Mouse (Mus musculus): Measurements from ENCODE around the gene Lpo.
A peak's percentile ranks its signal among the peaks of the same experiment; 100 is the strongest.
"Not testable (repeated sequence)": the region's sequence is repeated elsewhere in the genome, so short reads cannot be mapped to it uniquely, and the experiment has no call there.

Lpo gene

DNA sequence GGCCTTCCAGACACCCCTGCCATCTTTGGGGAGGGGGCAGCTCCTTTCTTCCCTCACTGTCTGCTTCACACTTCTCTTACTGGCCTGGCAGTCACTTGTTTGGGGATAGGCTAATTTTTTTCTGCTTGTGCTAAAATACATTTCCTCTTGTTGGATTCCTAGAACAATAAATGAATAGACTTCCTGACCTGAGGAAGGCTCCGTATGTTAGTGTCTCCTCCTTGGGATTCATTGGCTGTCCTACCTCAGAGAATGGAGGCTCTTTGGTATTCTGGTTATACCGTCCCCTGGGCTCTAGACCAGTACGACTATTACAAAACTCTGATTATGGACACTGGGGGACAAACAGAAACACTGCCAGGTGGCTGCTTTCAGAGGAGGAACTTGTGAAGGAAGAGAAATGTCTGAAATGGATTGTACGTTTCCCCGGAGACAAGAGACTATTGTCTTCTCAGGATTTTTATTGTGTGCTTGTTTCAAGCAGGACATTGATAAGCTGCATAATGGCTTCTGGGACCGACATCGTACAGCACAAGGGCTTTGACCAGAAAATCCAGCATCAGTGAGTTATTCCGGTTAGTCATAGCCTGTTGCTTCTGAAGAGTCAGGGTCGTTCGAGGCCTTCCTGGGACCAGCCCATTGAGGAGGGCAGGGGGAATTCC is at the start of gene Lpo:
Gene Lpo, minus strand, starts transcription at position 51 of the 662 bp plus-strand sequence.
- peaks cover 38% of the 10 kb centered on the region for H3K27me3 ChIP-seq (ENCODE audit: insufficient read depth, low read length)
- no peaks in the 10 kb centered on the region for H3K4me1 ChIP-seq (replicated peaks; ENCODE audit: low read depth, low read length)
- TF ChIP-seq CTCF (conservative IDR thresholded peaks at IDR 0.05; ENCODE audit: low read length) (no peak), POU5F1 (IDR thresholded peaks at IDR 0.05; ENCODE audit: borderline replicate concordance, low read length) (no peak), NANOG (IDR thresholded peaks at IDR 0.05; ENCODE audit: borderline replicate concordance, low read length) (no peak)
- H3K4me3 ChIP-seq (replicated peaks; ENCODE audit: low read length): no peak within 1 kb of the TSS
- H3K9me3 ChIP-seq (ENCODE audit: low read length): no peaks in the 10 kb centered on the region
- H3K36me3 ChIP-seq (ENCODE audit: insufficient read depth, low read length): no peaks in the 10 kb centered on the region

DNA sequence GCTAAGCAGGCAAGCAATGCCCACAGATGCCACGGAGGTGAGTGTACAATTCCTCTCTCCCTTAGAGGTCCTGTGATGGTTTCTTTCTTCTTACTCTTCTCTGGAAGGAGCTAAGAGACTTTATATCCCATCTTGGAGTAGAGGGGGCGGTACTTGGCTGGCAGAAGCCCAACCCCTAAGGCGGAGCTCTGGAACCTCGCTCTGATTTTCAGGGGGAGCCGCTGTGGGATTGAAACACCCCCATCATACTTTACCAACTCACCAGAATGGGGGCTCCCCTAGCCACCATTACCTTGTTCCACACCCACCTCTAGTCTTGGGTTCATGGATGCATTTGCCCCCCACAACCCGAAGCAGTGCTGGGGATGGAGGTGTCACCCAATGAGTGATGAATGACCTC is 47.3 kb upstream of the Lpo start, which contains the start of gene Epx:
Gene Epx, minus strand, starts transcription at position 101 of the 400 bp plus-strand sequence.
- TF ChIP-seq POU5F1 (IDR thresholded peaks at IDR 0.05; ENCODE audit: borderline replicate concordance, low read length) (no peak), CTCF (conservative IDR thresholded peaks at IDR 0.05; ENCODE audit: low read length) (no peak), NANOG (IDR thresholded peaks at IDR 0.05; ENCODE audit: borderline replicate concordance, low read length) (no peak)
- Histone ChIP-seq H3K4me3 (replicated peaks; ENCODE audit: low read length) (no peak within 1 kb of the TSS), H3K36me3 (ENCODE audit: insufficient read depth, low read length) (no peaks in the 10 kb centered on the region), H3K27me3 (ENCODE audit: insufficient read depth, low read length) (peaks cover 54% of the 10 kb centered on the region), H3K9me3 (ENCODE audit: low read length) (no peaks in the 10 kb centered on the region), H3K4me1 (replicated peaks; ENCODE audit: low read depth, low read length) (peaks cover 20% of the 10 kb centered on the region)

DNA sequence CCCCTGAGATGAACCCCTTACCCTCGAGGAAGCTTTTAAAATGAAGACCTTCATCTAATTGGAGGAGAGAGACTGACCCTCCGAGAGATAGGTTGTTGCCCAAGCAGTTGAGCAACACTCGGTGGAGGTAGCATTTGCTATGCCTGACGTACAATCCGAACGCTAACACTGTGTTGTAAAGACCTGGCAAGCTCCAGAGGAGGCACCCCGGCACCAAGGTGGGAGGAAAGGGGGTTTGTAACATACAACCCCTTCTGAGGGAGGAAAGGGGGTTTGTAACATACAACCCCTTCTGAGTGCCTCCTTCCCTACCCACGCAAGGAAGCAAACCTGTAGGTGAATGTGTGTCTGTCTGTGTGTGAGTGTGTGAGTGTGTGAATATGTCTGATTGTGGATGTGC is 43.7 kb upstream of the Lpo start:
- H3K36me3 ChIP-seq (ENCODE audit: insufficient read depth, low read length): no peaks in the 10 kb centered on the region

DNA sequence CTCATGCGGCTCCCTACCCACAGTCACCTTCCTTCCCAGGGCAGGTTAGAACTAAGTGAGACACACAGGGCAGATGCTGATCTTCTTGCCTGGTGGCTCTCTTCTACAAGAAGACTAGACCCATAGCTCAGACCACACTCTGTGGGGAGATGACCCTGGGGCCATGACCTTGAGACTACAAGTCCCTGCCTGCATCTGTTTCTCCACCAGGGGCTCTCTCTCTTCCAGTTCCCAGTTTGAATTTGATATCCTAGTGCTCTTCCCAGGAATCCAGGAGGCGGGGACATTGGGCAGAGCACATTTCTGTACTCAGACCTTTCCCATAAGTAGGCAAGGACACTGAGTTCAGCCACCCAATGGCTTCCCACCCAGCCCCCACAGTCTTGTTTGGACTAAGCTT is 42.0 kb upstream of the Lpo start:
- Histone ChIP-seq H3K9me3 (ENCODE audit: low read length) (no peaks in the 10 kb centered on the region), H3K27me3 (ENCODE audit: insufficient read depth, low read length) (peaks cover 36% of the 10 kb centered on the region), H3K36me3 (ENCODE audit: insufficient read depth, low read length) (no peaks in the 10 kb centered on the region; the same call in 1 of the 2 replicates), H3K4me1 (replicated peaks; ENCODE audit: low read depth, low read length) (peaks cover 38% of the 10 kb centered on the region), H3K4me3 (replicated peaks; ENCODE audit: low read length) (no peak overlapping the region)
- no peak for TF ChIP-seq POU5F1 (IDR thresholded peaks at IDR 0.05; ENCODE audit: borderline replicate concordance, low read length)
- TF ChIP-seq CTCF (conservative IDR thresholded peaks at IDR 0.05; ENCODE audit: low read length): 0 out of 2 replicates have a peak, but pooled peaks have one; percentile 12
- no peak for TF ChIP-seq NANOG (IDR thresholded peaks at IDR 0.05; ENCODE audit: borderline replicate concordance, low read length)

More for the DNA sequence above, 43.7 kb upstream of the Lpo start:
- H3K9me3 ChIP-seq (ENCODE audit: low read length): no peaks in the 10 kb centered on the region
- peaks cover 38% of the 10 kb centered on the region for H3K4me1 ChIP-seq (replicated peaks; ENCODE audit: low read depth, low read length)
- H3K4me3 ChIP-seq (replicated peaks; ENCODE audit: low read length): peak overlapping the region; percentile 35; the same call in 1 of the 2 replicates
- H3K27me3 ChIP-seq (ENCODE audit: insufficient read depth, low read length): peaks cover 52% of the 10 kb centered on the region
- no peak for TF ChIP-seq CTCF (conservative IDR thresholded peaks at IDR 0.05; ENCODE audit: low read length)
- no peak for TF ChIP-seq POU5F1 (IDR thresholded peaks at IDR 0.05; ENCODE audit: borderline replicate concordance, low read length)
- no peak for TF ChIP-seq NANOG (IDR thresholded peaks at IDR 0.05; ENCODE audit: borderline replicate concordance, low read length)

DNA sequence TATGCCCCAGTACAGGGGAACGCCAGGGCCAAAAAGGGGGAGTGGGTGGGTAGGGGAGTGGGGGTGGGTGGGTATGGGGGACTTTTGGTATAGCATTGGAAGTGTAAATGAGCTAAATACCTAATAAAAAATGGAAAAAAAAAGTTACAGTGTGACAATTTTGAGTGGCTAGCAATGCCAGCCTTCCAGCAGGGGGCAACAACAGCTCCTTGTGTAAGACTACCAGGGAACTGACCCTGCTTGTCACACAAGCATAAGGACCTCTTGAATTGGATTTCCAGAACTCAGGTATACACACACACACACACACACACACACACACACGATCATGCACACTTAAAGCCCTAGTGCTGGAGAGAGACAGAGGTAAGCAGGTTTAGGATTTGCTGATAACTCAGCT is 38.8 kb upstream of the Lpo start:
- H3K4me3 ChIP-seq (replicated peaks; ENCODE audit: low read length); H3K9me3 ChIP-seq (ENCODE audit: low read length): not testable (repeated sequence)
- H3K27me3 ChIP-seq (ENCODE audit: insufficient read depth, low read length): peaks cover 20% of the 10 kb centered on the region
- H3K36me3 ChIP-seq (ENCODE audit: insufficient read depth, low read length): peaks cover 28% of the 10 kb centered on the region
- H3K4me1 ChIP-seq (replicated peaks; ENCODE audit: low read depth, low read length): peaks cover 62% of the 10 kb centered on the region

DNA sequence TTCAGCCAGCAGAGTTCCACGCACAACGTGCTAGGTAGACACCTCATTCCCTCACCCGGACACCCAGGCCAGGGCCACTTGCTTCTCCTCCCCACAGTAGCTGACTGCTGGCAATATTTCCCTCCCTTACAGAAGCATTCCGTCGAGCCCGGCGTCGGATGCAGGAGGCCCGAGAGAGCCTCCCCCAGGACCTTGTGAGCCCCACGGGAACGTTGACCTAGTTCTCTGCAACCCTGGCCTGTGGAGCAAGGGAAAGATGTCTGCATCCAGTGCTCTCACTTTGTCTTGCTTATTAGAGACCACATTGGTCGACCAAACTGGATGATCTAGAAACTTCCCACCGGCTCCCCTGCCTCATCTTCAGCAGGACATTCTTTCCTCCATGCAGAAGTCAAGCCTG is 34.7 kb upstream of the Lpo start:
- H3K27me3 ChIP-seq (ENCODE audit: insufficient read depth, low read length): peaks cover under 1% of the 10 kb centered on the region; the same call in 1 of the 2 replicates
- peaks cover 45% of the 10 kb centered on the region for H3K4me1 ChIP-seq (replicated peaks; ENCODE audit: low read depth, low read length)
- H3K36me3 ChIP-seq (ENCODE audit: insufficient read depth, low read length): peaks cover 67% of the 10 kb centered on the region
- H3K9me3 ChIP-seq (ENCODE audit: low read length): no peaks in the 10 kb centered on the region
- TF ChIP-seq NANOG (IDR thresholded peaks at IDR 0.05; ENCODE audit: borderline replicate concordance, low read length) (no peak), CTCF (conservative IDR thresholded peaks at IDR 0.05; ENCODE audit: low read length) (no peak), POU5F1 (IDR thresholded peaks at IDR 0.05; ENCODE audit: borderline replicate concordance, low read length) (no peak)
- H3K4me3 ChIP-seq (replicated peaks; ENCODE audit: low read length): no peak overlapping the region

DNA sequence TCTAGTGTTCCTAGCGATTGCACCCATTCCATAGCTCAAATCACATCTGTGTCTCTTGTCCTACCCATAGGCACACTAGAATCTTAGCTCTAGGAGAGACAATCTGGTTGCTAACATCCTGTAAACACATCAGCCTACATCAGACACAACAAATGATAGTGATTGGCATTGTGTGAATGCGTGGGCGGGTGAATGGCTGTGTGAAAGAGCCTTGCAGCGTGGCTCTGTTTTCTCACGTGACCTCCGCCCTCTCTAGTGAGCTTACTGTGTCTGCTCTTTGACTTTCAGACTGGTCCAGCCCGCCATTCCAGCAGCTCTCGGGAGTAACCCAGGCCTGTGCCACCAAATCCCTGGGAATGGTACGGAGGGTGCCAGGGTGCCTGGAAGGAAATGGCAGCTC is 32.3 kb upstream of the Lpo start:
- Histone ChIP-seq H3K4me3 (replicated peaks; ENCODE audit: low read length) (no peak overlapping the region), H3K9me3 (ENCODE audit: low read length) (no peaks in the 10 kb centered on the region), H3K36me3 (ENCODE audit: insufficient read depth, low read length) (peaks cover 90% of the 10 kb centered on the region), H3K4me1 (replicated peaks; ENCODE audit: low read depth, low read length) (peaks cover 52% of the 10 kb centered on the region), H3K27me3 (ENCODE audit: insufficient read depth, low read length) (no peaks in the 10 kb centered on the region; the same call in 1 of the 2 replicates)
- TF ChIP-seq NANOG (IDR thresholded peaks at IDR 0.05; ENCODE audit: borderline replicate concordance, low read length) (peak; percentile 8; the same call in 1 of the 2 replicates), POU5F1 (IDR thresholded peaks at IDR 0.05; ENCODE audit: borderline replicate concordance, low read length) (no peak)

DNA sequence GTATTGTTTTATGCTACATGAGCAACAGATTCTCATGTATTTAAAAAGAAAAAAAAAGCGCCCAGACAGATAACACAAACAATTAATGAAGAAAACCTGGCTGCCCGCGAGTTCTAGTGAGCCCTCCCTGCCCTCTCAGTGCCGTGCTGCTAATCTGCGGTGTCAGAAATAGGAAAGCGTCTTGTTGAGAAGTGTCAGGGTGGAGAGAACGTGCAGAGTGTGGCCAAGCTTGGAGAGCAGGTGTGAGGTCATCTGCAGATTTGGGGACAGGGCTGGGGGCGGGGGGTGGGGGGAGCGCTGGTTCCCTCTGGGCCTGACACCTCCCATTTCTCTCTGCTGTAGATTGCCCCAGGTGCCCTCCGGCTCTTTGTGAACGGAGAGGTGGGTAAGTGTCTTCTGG is 31.2 kb upstream of the Lpo start:
- Histone ChIP-seq H3K27me3 (ENCODE audit: insufficient read depth, low read length) (no peaks in the 10 kb centered on the region; the same call in 1 of the 2 replicates), H3K4me3 (replicated peaks; ENCODE audit: low read length) (no peak overlapping the region), H3K4me1 (replicated peaks; ENCODE audit: low read depth, low read length) (peaks cover 52% of the 10 kb centered on the region), H3K36me3 (ENCODE audit: insufficient read depth, low read length) (peaks cover 94% of the 10 kb centered on the region), H3K9me3 (ENCODE audit: low read length) (no peaks in the 10 kb centered on the region)
- TF ChIP-seq CTCF (conservative IDR thresholded peaks at IDR 0.05; ENCODE audit: low read length) (no peak), POU5F1 (IDR thresholded peaks at IDR 0.05; ENCODE audit: borderline replicate concordance, low read length) (no peak), NANOG (IDR thresholded peaks at IDR 0.05; ENCODE audit: borderline replicate concordance, low read length) (no peak)

DNA sequence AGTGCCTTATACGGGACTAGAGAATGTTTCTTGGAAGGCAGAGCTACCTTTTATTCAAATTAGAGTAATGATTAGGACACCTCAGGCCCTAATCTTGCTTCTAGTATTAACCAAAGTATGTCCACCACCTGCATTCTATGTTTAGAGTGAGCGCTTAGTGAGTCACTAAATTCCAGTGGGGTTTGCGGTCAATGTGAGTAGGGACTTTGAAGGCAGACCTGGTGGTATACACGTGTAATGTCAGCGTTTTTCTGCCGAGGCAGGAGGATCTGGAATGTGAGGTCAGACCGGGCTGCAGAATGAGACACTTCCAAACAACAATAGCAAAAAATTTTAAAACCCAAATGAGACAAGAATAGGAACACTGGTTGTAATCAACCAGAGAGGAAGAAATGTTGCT is 26.5 kb upstream of the Lpo start:
- Histone ChIP-seq H3K27me3 (ENCODE audit: insufficient read depth, low read length) (no peaks in the 10 kb centered on the region; the same call in 1 of the 2 replicates), H3K4me3 (replicated peaks; ENCODE audit: low read length) (no peak overlapping the region), H3K36me3 (ENCODE audit: insufficient read depth, low read length) (peaks cover 47% of the 10 kb centered on the region), H3K4me1 (replicated peaks; ENCODE audit: low read depth, low read length) (peaks cover 35% of the 10 kb centered on the region), H3K9me3 (ENCODE audit: low read length) (no peaks in the 10 kb centered on the region)
- TF ChIP-seq POU5F1 (IDR thresholded peaks at IDR 0.05; ENCODE audit: borderline replicate concordance, low read length) (no peak), CTCF (conservative IDR thresholded peaks at IDR 0.05; ENCODE audit: low read length) (no peak), NANOG (IDR thresholded peaks at IDR 0.05; ENCODE audit: borderline replicate concordance, low read length) (no peak)
